In the genomic region with DNA sequence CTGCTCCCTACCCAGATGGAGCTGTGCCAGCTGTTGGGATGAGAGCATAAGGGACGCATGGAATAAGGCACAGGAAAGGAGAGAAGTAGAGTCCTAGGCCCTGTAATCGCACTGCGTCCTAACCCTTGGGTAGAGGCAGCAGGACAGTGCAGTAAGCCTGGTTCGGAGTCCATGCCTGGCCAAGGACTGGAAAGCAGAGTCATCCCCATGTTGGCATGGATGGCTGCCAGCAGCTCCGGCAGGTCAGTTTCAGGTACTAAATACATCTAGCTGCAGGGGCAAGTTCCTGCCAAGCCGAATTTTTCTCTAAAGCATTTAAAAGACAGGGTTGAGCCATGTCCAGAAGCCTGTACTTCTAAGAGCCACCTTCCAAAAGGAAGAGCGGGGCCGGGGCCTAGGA, we compare ENCODE assay signal across 25 mouse cellular contexts. TPM values are rescaled to one million over a fixed set of nuclear protein-coding genes. Genes with fewer than 3 reads are reported as not detected.
A peak's percentile ranks its signal among the peaks of the same experiment; 100 is the strongest.
DNase-seq lines count a peak whose midpoint lies in the region; ATAC-seq lines count a peak whose summit lies in the region.
"Had no signal": no experiment of that assay in that cellular context is flagged by ENCODE, and none has a peak within 500 bp of the region (broad histone marks: within the 10 kb centered on the region; RNA-seq: fewer than 3 reads in every experiment).

No protein-coding gene starts in this region.

- H3K36me3 ChIP-seq in heart, embryonic 10.5 days = peaks cover 50% of the 10 kb centered on the region
- H3K36me3 ChIP-seq in kidney, embryonic 14.5 days (ENCODE audit: control insufficient read depth, insufficient read depth, low read length) = peaks cover 33% of the 10 kb centered on the region

- WGBS in heart, embryonic 10.5 days = 93% methylated on average over 8 of the region's 8 CpGs
- WGBS in kidney, embryonic 14.5 days = 86% methylated on average over 8 of the region's 8 CpGs

- intact Hi-C loops in heart, postnatal 25 days (cut with DNase I) = no loop called here

- H3K4me3 ChIP-seq in heart, embryonic 10.5 days = no peak overlapping the region
- H3K4me3 ChIP-seq in kidney, embryonic 14.5 days (ENCODE audit: low read length) = no peak overlapping the region
- H3K4me3 ChIP-seq: embryonic facial prominence, embryonic 12.5 days; heart, adult 2 months; intestine, embryonic 15.5 days; limb, embryonic 12.5 days; liver, embryonic 12.5 days; midbrain, embryonic 10.5 days; neural tube, embryonic 15.5 days; stomach, embryonic 15.5 days had no signal

- DNase-seq in heart, embryonic 10.5 days (ENCODE audit: low spot score) = peak; percentile 71
- DNase-seq in heart, postnatal 25 days (ENCODE audit: low spot score) = no peak
- peak; percentile 37 for DNase-seq in kidney, adult 9 months
- DNase-seq in cerebellum, postnatal 10 days = peak; percentile 50 to 59
- DNase-seq in kidney, postnatal 36 days = peak; percentile 39 to 76
- DNase-seq in embryo, embryonic 10 days (ENCODE audit: low spot score) = no peak
- no peak for DNase-seq in spleen, postnatal 10 days (ENCODE audit: low spot score in 2 of 2)
- DNase-seq: gastrocnemius, postnatal 36 days; heart, adult 2 months; heart, postnatal 36 days; lung, adult 18-20 months; lung, postnatal 10 days; right cerebral cortex, adult 18-20 months; right cerebral cortex, postnatal 4 days; thymus, postnatal 36 days had no signal

- no peak overlapping the region for H3K27ac ChIP-seq in heart, embryonic 10.5 days
- no peak overlapping the region for H3K27ac ChIP-seq in kidney, embryonic 14.5 days (ENCODE audit: low read depth, low read length)
- H3K27ac ChIP-seq: embryonic facial prominence, embryonic 12.5 days; heart, adult 2 months; hindbrain, embryonic 14.5 days; intestine, embryonic 15.5 days; limb, embryonic 12.5 days; liver, embryonic 12.5 days; midbrain, embryonic 10.5 days; neural tube, embryonic 15.5 days; stomach, embryonic 15.5 days had no signal

- peaks cover 19% of the 10 kb centered on the region; the same call in 1 of the 2 replicates for H3K27me3 ChIP-seq in heart, embryonic 10.5 days (ENCODE audit: insufficient read depth, poor library complexity, severe bottlenecking)
- H3K27me3 ChIP-seq in kidney, embryonic 14.5 days (ENCODE audit: control insufficient read depth, insufficient read depth, low read length) = no peaks in the 10 kb centered on the region
- H3K27me3 ChIP-seq: embryonic facial prominence, embryonic 12.5 days; intestine, embryonic 15.5 days; neural tube, embryonic 15.5 days; stomach, embryonic 15.5 days had no signal

- peaks cover 22% of the 10 kb centered on the region for H3K4me1 ChIP-seq in heart, embryonic 10.5 days
- H3K4me1 ChIP-seq in kidney, embryonic 14.5 days (ENCODE audit: control insufficient read depth, insufficient read depth, low read length) = no peaks in the 10 kb centered on the region
- H3K4me1 ChIP-seq: intestine, embryonic 15.5 days; limb, embryonic 12.5 days had no signal

- H3K9ac ChIP-seq in kidney, embryonic 14.5 days (ENCODE audit: low read depth, low read length) = no peak overlapping the region
- H3K9ac ChIP-seq: embryonic facial prominence, embryonic 12.5 days; hindbrain, embryonic 14.5 days; intestine, embryonic 15.5 days; limb, embryonic 12.5 days; liver, embryonic 12.5 days; neural tube, embryonic 15.5 days; stomach, embryonic 15.5 days had no signal

- ATAC-seq in kidney, embryonic 14.5 days (ENCODE audit: low FRiP score, low TSS enrichment) = no peak
- ATAC-seq: CD4-positive, CD25-positive, alpha-beta regulatory T cell, adult 4 months; intestine, embryonic 15.5 days; liver, embryonic 12.5 days had no signal

- H3K4me2 ChIP-seq in kidney, embryonic 14.5 days (replicated peaks; ENCODE audit: low read depth, low read length) = no peak overlapping the region
- H3K4me2 ChIP-seq: embryonic facial prominence, embryonic 12.5 days; hindbrain, embryonic 14.5 days; intestine, embryonic 15.5 days; limb, embryonic 12.5 days; liver, embryonic 12.5 days; neural tube, embryonic 15.5 days; stomach, embryonic 15.5 days had no signal

- H3K9me3 ChIP-seq in heart, embryonic 10.5 days = no peaks in the 10 kb centered on the region
- no peaks in the 10 kb centered on the region for H3K9me3 ChIP-seq in kidney, embryonic 14.5 days (ENCODE audit: control insufficient read depth, low read length)
- H3K9me3 ChIP-seq: embryonic facial prominence, embryonic 12.5 days; intestine, embryonic 15.5 days; limb, embryonic 12.5 days; liver, embryonic 12.5 days; midbrain, embryonic 10.5 days; neural tube, embryonic 15.5 days; stomach, embryonic 15.5 days had no signal

RNA-seq across cellular contexts. Expression of gene Fam168b, which starts 34.4 kb away (rescaled TPM):
- polyA plus RNA-seq in heart, embryonic 10.5 days (2016; fragmentation: Nextera tagmentation; extraction: Ambion mirVana) = 66.7 and 73.6 TPM in 2 replicates
- total RNA-seq in heart, postnatal 25 days (2021) = 10 to 100 TPM; 43.0 to 45.3 TPM
- 39.8 and 68.8 TPM in 2 replicates for polyA plus RNA-seq in kidney, embryonic 14.5 days (2014; fragmentation: Nextera tagmentation; extraction: Ambion mirVana)

RNA-seq across cellular contexts. Expression of gene Plekhb2, which starts 41.3 kb away (rescaled TPM):
- 37.8 and 65.1 TPM in 2 replicates for polyA plus RNA-seq in heart, embryonic 10.5 days (2016; fragmentation: Nextera tagmentation; extraction: Ambion mirVana)
- 100 to 1,000 TPM; 102 to 114 TPM for total RNA-seq in heart, postnatal 25 days (2021)
- polyA plus RNA-seq in kidney, embryonic 14.5 days (2014; fragmentation: Nextera tagmentation; extraction: Ambion mirVana) = 18.7 and 36.0 TPM in 2 replicates

Comparison
In these comparisons a context has a peak if more than half of its experiments do, and no peak if none do; other contexts are left out.
1. DNase-seq: peak in heart, embryonic 10.5 days (single experiment), kidney, adult 9 months (single experiment), cerebellum, postnatal 10 days (2 of 2) and kidney, postnatal 36 days (2 of 2); none in heart, postnatal 25 days (single experiment), embryo, embryonic 10 days (single experiment) and spleen, postnatal 10 days (0 of 2).